Mouse (Mus musculus) heart, embryonic 10.5 days (tissue): ENCODE measurements around the gene Syt16. TPM values are rescaled to one million over a fixed set of nuclear protein-coding genes. Genes with fewer than 3 reads are reported as not detected.

Experiments used
- DNase-seq: peaks from one replicate; pipeline ENCODE4 v3.0.0-alpha.2; 2017; ENCODE audit warnings: low spot score
- H3K27ac ChIP-seq: fragments of 300-500 bp; sonication (generic); 2 replicates; pipeline ENCODE4 v1.5.1; 2016; ENCODE audit warnings: mild to moderate bottlenecking
- H3K27me3 ChIP-seq: fragments of 300-500 bp; sonication (generic); 2 replicates; pipeline ENCODE4 v1.6.1; 2016; ENCODE audit warnings: mild to moderate bottlenecking; ENCODE audit not compliant: poor library complexity, insufficient read depth, severe bottlenecking
- H3K36me3 ChIP-seq: fragments of 300-500 bp; sonication (generic); 2 replicates; pipeline ENCODE4 v1.6.1; 2016; ENCODE audit warnings: mild to moderate bottlenecking, moderate library complexity
- H3K4me1 ChIP-seq: fragments of 300-500 bp; sonication (generic); 2 replicates; pipeline ENCODE4 v1.6.1; 2016; ENCODE audit warnings: mild to moderate bottlenecking
- H3K4me3 ChIP-seq: fragments of 300-500 bp; sonication (generic); 2 replicates; pipeline ENCODE4 v1.5.1; 2016; ENCODE audit warnings: mild to moderate bottlenecking, moderate library complexity
- H3K9me3 ChIP-seq: fragments of 300-500 bp; sonication (generic); 2 replicates; pipeline ENCODE4 v1.6.1; 2016; ENCODE audit warnings: mild to moderate bottlenecking, moderate library complexity
- WGBS: fragments of 180-500 bp; shearing (Covaris S2); methylation state at CpG from one replicate; pipeline ENCODE4 v1.1.7; 2016; 5-methylcytosine and 5-hydroxymethylcytosine counted together
- polyA plus RNA-seq: library from polyadenylated mRNA; unstranded; fragments of >200 nt; fragmentation: Nextera tagmentation; extraction: Ambion mirVana; gene quantifications from 2 replicates; pipeline ENCODE4 v1.2.1, GENCODE M21; 2016

Gene Syt16
- polyA plus RNA-seq, 1 experiment from 2014 or later = 0.33 TPM

GRCm38 (mm10) chr12:73978144-73978543 lies 19.3 kb upstream of the Syt16 start:
- Histone ChIP-seq H3K4me3 (no peak overlapping the region), H3K27me3 (no peaks in the 10 kb centered on the region), H3K9me3 (no peaks in the 10 kb centered on the region), H3K27ac (no peak overlapping the region), H3K4me1 (no peaks in the 10 kb centered on the region; the same call in 1 of the 2 replicates), H3K36me3 (peaks cover 80% of the 10 kb centered on the region)
- 94% methylated on average over 3 of the region's 3 CpGs for WGBS
- DNase-seq = no peak

- H3K4me3 ChIP-seq = no peak overlapping the region
- 88% methylated on average over 5 of the region's 5 CpGs for WGBS
- no peak for DNase-seq
- no peak overlapping the region for H3K27ac ChIP-seq
- H3K4me1 ChIP-seq = no peaks in the 10 kb centered on the region; the same call in 1 of the 2 replicates
- H3K9me3 ChIP-seq = no peaks in the 10 kb centered on the region
- no peaks in the 10 kb centered on the region for H3K27me3 ChIP-seq
- peaks cover 82% of the 10 kb centered on the region for H3K36me3 ChIP-seq
Measured at GRCm38 (mm10) chr12:73979667-73980066, 17.8 kb upstream of the Syt16 start.

DNA sequence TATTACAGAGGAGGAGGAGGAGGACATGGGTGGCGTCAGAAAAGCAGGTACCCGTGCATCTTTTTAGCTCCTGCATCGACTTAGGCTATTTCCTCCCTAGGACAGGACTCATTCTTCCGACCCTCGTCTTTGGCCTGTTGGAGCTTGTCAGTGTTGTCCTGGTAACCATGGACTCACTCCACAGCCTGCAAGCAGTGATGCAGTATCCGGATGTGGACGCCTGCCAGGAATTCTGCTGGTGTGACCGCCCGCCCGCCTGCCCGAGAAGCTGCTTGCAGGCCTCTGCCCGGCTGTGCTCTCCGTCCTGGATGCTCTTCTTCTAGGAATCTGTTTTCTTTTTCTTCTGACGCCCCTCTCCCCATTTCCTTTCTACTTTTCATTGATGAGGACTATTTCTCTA lies 14.9 kb upstream of the Syt16 start:
- Histone ChIP-seq H3K4me3 (no peak overlapping the region), H3K27ac (no peak overlapping the region), H3K27me3 (no peaks in the 10 kb centered on the region), H3K4me1 (no peaks in the 10 kb centered on the region), H3K36me3 (peaks cover 80% of the 10 kb centered on the region), H3K9me3 (no peaks in the 10 kb centered on the region)
- peak; percentile 83 for DNase-seq
- 78% methylated on average over 14 of the region's 14 CpGs for WGBS

GRCm38 (mm10) chr12:73986299-73986698 lies 11.2 kb upstream of the Syt16 start:
- DNase-seq = no peak
- WGBS = 87% methylated on average over 7 of the region's 7 CpGs

GRCm38 (mm10) chr12:73988393-73989008 lies 9.0 kb upstream of the Syt16 start:
- Histone ChIP-seq H3K9me3 (no peaks in the 10 kb centered on the region), H3K4me1 (peaks cover 7% of the 10 kb centered on the region; the same call in 1 of the 2 replicates), H3K4me3 (no peak overlapping the region), H3K36me3 (peaks cover 33% of the 10 kb centered on the region), H3K27me3 (no peaks in the 10 kb centered on the region), H3K27ac (no peak overlapping the region)
- 90% methylated on average over 4 of the region's 4 CpGs for WGBS
- DNase-seq = no peak

More at GRCm38 (mm10) chr12:73986299-73986698, 11.2 kb upstream of the Syt16 start:
- Histone ChIP-seq H3K4me1 (peaks cover 7% of the 10 kb centered on the region; the same call in 1 of the 2 replicates), H3K4me3 (no peak overlapping the region), H3K36me3 (peaks cover 49% of the 10 kb centered on the region), H3K27ac (no peak overlapping the region), H3K27me3 (no peaks in the 10 kb centered on the region), H3K9me3 (no peaks in the 10 kb centered on the region)

DNA sequence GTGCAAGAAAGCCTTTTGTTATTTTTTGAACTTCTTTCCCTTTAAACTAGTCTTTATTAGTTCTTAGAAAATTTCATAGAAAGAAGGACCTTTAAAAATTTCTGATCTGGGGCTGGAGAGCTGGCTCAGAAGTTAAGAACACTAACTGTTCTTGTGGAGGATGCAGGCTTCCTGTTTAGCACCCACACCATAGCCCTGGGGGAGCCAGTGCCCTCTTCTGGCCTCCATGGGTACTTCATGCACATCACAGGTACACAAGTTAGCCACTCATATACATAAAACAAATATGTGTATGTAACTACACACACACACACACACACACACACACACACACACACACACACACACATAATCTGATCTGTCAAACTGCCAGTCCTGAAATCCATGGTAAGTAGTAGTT lies 7.9 kb upstream of the Syt16 start:
- Histone ChIP-seq H3K36me3 (peaks cover 22% of the 10 kb centered on the region), H3K4me1 (peaks cover 7% of the 10 kb centered on the region; the same call in 1 of the 2 replicates), H3K9me3 (no peaks in the 10 kb centered on the region), H3K27ac (no peak overlapping the region), H3K27me3 (0 out of 2 replicates have a peak, but pooled peaks cover under 1% of the 10 kb centered on the region), H3K4me3 (no peak overlapping the region)
- no peak for DNase-seq

- peaks cover 56% of the 10 kb centered on the region for H3K27me3 ChIP-seq
- peak overlapping the region; percentile 67 for H3K4me3 ChIP-seq
- H3K27ac ChIP-seq = no peak overlapping the region
- no peaks in the 10 kb centered on the region for H3K9me3 ChIP-seq
- H3K36me3 ChIP-seq = no peaks in the 10 kb centered on the region
- 60% methylated on average over 12 of the region's 12 CpGs for WGBS
- peaks cover 6% of the 10 kb centered on the region for H3K4me1 ChIP-seq
- DNase-seq = no peak
Measured at GRCm38 (mm10) chr12:73996906-73997296, 560 bp upstream of the Syt16 start.

DNA sequence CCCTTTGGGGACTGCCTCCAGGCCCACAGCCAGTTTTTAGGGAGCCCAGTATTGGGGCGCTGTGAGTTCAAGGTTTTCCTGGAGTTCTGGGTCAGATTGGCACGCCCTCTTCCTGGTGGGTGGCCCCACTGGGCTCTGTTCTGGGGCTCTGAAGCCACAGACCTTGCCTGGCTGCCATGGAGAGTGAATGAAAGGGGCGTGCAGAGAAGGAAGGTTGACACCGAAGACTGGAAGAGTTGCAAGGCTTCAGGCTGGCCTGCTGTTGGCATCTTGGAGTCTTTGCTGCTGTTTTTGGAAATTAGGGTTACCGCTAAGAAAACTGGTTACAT lies 631 bp downstream of the Syt16 start:
- Histone ChIP-seq H3K4me3 (peak overlapping the region; percentile 67), H3K4me1 (peaks cover 6% of the 10 kb centered on the region), H3K27ac (peak overlapping the region; percentile 69), H3K36me3 (no peaks in the 10 kb centered on the region), H3K27me3 (peaks cover 56% of the 10 kb centered on the region), H3K9me3 (no peaks in the 10 kb centered on the region)
- no peak for DNase-seq
- WGBS = 41% methylated on average over 5 of the region's 5 CpGs

GRCm38 (mm10) chr12:74002449-74002848 lies 5.0 kb downstream of the Syt16 start:
- Histone ChIP-seq H3K27ac (no peak overlapping the region), H3K36me3 (no peaks in the 10 kb centered on the region), H3K4me3 (no peak overlapping the region), H3K27me3 (peaks cover 27% of the 10 kb centered on the region), H3K4me1 (peaks cover 6% of the 10 kb centered on the region), H3K9me3 (no peaks in the 10 kb centered on the region)
- DNase-seq = no peak
- 87% methylated on average over 9 of the region's 9 CpGs for WGBS

DNA sequence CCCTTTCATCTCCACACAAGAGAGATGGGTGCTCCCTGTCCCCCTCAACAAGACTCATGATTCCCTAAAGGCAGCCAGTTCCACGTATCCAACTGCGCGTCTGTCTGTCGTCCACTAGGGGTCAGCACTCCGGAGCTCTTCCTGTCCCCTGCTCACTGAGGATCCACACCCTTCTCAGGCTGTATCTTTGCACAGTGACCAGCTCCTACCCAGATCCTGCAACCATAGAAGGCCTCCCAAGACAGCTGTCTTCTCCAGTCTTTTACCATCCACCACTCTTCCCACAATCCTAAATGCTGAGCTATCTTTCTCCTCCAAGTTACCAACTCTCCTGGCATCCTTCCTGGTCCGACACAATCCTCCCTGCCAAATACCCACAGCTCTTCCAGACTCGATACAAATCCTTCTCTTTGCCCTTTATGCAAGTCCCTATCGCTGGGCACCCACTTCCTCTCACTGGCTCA lies 12.0 kb downstream of the Syt16 start:
- WGBS = 22% methylated on average over 8 of the region's 8 CpGs
- H3K4me1 ChIP-seq = peaks cover 6% of the 10 kb centered on the region

DNA sequence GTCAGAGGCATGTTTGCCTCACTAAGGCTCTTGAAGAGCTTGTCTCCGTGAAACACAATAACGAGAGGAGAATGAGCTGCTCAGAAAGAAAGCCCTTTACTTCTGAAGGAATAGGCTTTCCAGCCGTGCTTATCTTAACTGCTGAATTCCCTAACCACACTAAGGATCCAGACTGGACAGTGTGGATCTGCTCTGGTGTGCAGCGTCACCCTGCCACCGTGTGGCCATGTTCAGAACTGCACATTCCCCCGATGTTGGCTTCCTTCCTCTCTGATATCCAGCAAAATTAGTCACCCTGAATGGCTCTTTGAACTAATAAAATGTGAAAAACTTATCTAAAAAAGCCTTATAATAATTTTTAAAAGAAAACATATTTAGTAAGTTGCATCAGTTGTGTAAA lies 16.3 kb downstream of the Syt16 start:
- no peaks in the 10 kb centered on the region for H3K27me3 ChIP-seq
- H3K36me3 ChIP-seq = no peaks in the 10 kb centered on the region
- under 1% methylated on average over 6 of the region's 6 CpGs for WGBS
- DNase-seq = peak; percentile 84
- H3K4me1 ChIP-seq = peaks cover 6% of the 10 kb centered on the region
- H3K27ac ChIP-seq = 0 out of 2 replicates have a peak overlapping the region, but pooled peaks have one; percentile 17
- H3K4me3 ChIP-seq = peak overlapping the region; percentile 43
- no peaks in the 10 kb centered on the region for H3K9me3 ChIP-seq

More for the DNA sequence above, 12.0 kb downstream of the Syt16 start:
- no peak for DNase-seq
- Histone ChIP-seq H3K9me3 (no peaks in the 10 kb centered on the region), H3K27me3 (peaks cover 5% of the 10 kb centered on the region), H3K27ac (no peak overlapping the region), H3K4me3 (no peak overlapping the region), H3K36me3 (no peaks in the 10 kb centered on the region)

DNA sequence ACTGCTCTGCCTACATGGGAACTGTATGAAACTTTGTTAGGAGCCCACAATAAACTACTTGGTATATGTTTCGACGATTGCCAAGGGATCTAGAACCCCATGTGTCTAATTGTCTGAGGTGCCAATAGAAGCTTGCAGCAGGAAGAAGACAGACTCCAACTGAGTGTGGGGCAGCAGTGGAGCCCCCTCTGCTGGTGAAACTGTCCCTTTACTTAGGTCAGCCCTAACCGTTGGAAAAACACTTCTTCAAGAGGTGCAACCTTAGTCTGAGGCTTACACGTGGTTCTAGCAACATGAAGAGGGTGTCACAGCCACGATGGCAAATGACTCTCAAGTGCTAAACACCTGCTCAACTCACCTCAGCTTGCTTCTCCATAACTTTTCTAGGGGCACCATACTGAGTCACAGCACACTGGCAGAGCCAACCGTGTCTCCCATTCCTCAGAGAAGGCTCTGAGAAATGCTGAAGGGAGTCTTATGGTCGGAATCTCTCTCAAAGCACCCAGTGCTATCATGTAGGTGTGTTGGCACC lies 17.3 kb downstream of the Syt16 start:
- WGBS = 60% methylated on average over 7 of the region's 7 CpGs
- no peak for DNase-seq

DNA sequence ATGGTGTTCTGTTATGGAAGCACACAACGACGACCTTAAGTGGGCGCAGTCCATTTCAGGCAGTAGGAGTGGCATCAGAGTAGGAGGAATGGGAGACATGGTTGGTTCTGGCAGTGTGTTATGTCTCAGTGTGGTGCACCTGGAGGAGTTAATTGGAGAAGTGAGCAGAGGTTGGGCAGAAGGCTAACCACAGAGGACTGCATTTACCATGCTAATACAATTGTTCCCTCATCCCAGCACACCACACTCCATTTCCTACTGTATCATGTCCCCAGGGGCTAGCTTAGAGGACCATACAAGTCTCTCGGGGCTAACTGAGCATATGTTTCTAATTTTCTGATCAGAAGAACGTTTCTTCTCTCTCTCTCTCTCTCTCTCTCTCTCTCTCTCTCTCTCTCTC lies 18.0 kb downstream of the Syt16 start:
- H3K27ac ChIP-seq = no peak overlapping the region
- H3K4me3 ChIP-seq = no peak overlapping the region
- 82% methylated on average over 5 of the region's 5 CpGs for WGBS

More for the DNA sequence above, 17.3 kb downstream of the Syt16 start:
- H3K4me3 ChIP-seq = no peak overlapping the region
- no peaks in the 10 kb centered on the region for H3K36me3 ChIP-seq
- H3K4me1 ChIP-seq = peaks cover 6% of the 10 kb centered on the region
- no peak overlapping the region for H3K27ac ChIP-seq
- H3K9me3 ChIP-seq = no peaks in the 10 kb centered on the region
- no peaks in the 10 kb centered on the region for H3K27me3 ChIP-seq

More for the DNA sequence above, 18.0 kb downstream of the Syt16 start:
- Histone ChIP-seq H3K27me3 (no peaks in the 10 kb centered on the region), H3K4me1 (peaks cover 6% of the 10 kb centered on the region), H3K9me3 (no peaks in the 10 kb centered on the region), H3K36me3 (no peaks in the 10 kb centered on the region)
- no peak for DNase-seq
